Mouse (Mus musculus) macrophage (primary cell): ENCODE data around the gene Pccb. TPM values are rescaled to one million over a fixed set of nuclear protein-coding genes. Genes with fewer than 3 reads are reported as not detected.

Experiments used
- H3K27ac ChIP-seq: fragments of 350-480 bp; formaldehyde crosslinking; 2 replicates; pipeline ENCODE4 v1.9.0; 2021
- H3K36me3 ChIP-seq: fragments of 350-480 bp; formaldehyde crosslinking; 2 replicates; pipeline ENCODE4 v1.9.0; 2021; ENCODE audit errors: inconsistent target
- H3K4me3 ChIP-seq: fragments of 350-480 bp; formaldehyde crosslinking; 2 replicates; pipeline ENCODE4 v1.9.0; 2021; ENCODE audit errors: inconsistent target
- H3K79me2 ChIP-seq: fragments of 350-480 bp; formaldehyde crosslinking; 2 replicates; pipeline ENCODE4 v1.9.0; 2021; ENCODE audit errors: inconsistent target
- WGBS: methylation state at CpG from one replicate; pipeline ENCODE4 v1.1.7; 2026; ENCODE audit warnings: inconsistent platforms; ENCODE audit not compliant: missing documents; 5-methylcytosine and 5-hydroxymethylcytosine counted together
- polyA plus RNA-seq: library from polyadenylated mRNA; stranded (reverse); fragments of 250-400 nt; gene quantifications from 3 replicates; pipeline ENCODE4 v1.2.4, GENCODE M21; 2018; ENCODE audit warnings: inconsistent platforms

The Pccb gene
- polyA plus RNA-seq, 1 experiment from 2014 or later, result 48.9 TPM

- no peak overlapping the region for H3K27ac ChIP-seq
- H3K4me3 ChIP-seq, result no peak overlapping the region
- H3K79me2 ChIP-seq, result no peaks in the 10 kb centered on the region
- WGBS, result 95% methylated on average over 4 of the region's 5 CpGs
- H3K36me3 ChIP-seq, result no peaks in the 10 kb centered on the region; the same call in 1 of the 2 replicates
These were observed 47.7 kb downstream of the Pccb start for GRCm38 (mm10) chr9:100987006-100987405.

GRCm38 (mm10) chr9:100984381-100985310 is 50.1 kb downstream of the Pccb start:
- no peak overlapping the region for H3K4me3 ChIP-seq
- 93% methylated on average over 23 of the region's 25 CpGs for WGBS
- no peaks in the 10 kb centered on the region; the same call in 1 of the 2 replicates for H3K36me3 ChIP-seq

DNA sequence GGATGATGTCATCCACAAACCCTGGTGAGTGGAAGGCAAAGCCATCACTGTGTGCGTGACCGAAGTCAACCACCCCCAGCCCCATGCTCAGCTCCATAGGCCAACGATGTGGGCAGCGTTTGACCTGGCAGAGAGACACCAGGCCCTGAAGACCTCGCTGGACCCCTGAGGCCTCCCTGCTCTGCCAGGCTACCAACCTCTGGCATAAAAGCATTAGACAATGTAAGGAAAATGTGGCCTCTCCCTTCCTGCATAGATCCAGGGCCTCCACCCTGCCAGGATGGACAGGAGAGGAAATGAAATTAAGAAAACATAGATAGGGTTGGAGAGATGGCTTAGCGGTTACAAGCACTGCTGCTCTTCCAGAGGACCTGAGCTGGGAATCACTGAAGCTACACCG is 51.9 kb downstream of the Pccb start:
- no peaks in the 10 kb centered on the region for H3K79me2 ChIP-seq
- H3K27ac ChIP-seq, result no peak overlapping the region
- no peak overlapping the region for H3K4me3 ChIP-seq
- WGBS, result 94% methylated on average over 7 of the region's 7 CpGs
- no peaks in the 10 kb centered on the region; the same call in 1 of the 2 replicates for H3K36me3 ChIP-seq

More at GRCm38 (mm10) chr9:100984381-100985310, 50.1 kb downstream of the Pccb start:
- Histone ChIP-seq H3K79me2 (no peaks in the 10 kb centered on the region), H3K27ac (no peak overlapping the region)

GRCm38 (mm10) chr9:100979260-100979659 is 55.4 kb downstream of the Pccb start:
- Histone ChIP-seq H3K27ac (no peak overlapping the region), H3K36me3 (no peaks in the 10 kb centered on the region), H3K4me3 (no peak overlapping the region), H3K79me2 (no peaks in the 10 kb centered on the region)
- WGBS, result 99% methylated on average over 5 of the region's 5 CpGs

DNA sequence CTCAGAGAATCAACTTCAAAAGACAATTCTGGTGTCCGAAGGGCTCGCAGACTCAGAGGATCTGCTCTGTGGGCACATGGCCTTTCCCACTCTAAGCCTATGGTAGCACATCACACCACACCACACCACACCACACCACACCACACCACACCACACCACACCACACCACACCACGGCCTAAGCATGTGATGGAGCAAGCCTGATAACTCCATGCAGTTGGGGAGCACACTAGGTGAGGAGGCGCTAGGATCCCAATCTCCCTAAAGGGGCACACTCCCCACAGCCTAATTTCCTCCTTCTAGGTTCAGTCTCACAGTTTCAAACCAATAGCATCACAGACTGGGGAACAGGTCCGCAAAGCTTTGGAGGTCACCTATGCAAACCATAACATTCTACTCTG is 56.0 kb downstream of the Pccb start:
- Histone ChIP-seq H3K36me3 (no peaks in the 10 kb centered on the region), H3K27ac (no peak overlapping the region), H3K4me3 (no peak overlapping the region), H3K79me2 (no peaks in the 10 kb centered on the region)
- WGBS, result 93% methylated on average over 5 of the region's 5 CpGs

GRCm38 (mm10) chr9:100969461-100969860 is 65.2 kb downstream of the Pccb start:
- Histone ChIP-seq H3K79me2 (no peaks in the 10 kb centered on the region), H3K27ac (no peak overlapping the region), H3K36me3 (no peaks in the 10 kb centered on the region), H3K4me3 (no peak overlapping the region)
- 93% methylated on average over 2 of the region's 2 CpGs for WGBS

- Histone ChIP-seq H3K4me3 (no peak overlapping the region), H3K27ac (no peak overlapping the region), H3K79me2 (no peaks in the 10 kb centered on the region), H3K36me3 (no peaks in the 10 kb centered on the region)
- 89% methylated on average over 4 of the region's 4 CpGs for WGBS
These were observed 70.6 kb downstream of the Pccb start for GRCm38 (mm10) chr9:100964106-100964505.

DNA sequence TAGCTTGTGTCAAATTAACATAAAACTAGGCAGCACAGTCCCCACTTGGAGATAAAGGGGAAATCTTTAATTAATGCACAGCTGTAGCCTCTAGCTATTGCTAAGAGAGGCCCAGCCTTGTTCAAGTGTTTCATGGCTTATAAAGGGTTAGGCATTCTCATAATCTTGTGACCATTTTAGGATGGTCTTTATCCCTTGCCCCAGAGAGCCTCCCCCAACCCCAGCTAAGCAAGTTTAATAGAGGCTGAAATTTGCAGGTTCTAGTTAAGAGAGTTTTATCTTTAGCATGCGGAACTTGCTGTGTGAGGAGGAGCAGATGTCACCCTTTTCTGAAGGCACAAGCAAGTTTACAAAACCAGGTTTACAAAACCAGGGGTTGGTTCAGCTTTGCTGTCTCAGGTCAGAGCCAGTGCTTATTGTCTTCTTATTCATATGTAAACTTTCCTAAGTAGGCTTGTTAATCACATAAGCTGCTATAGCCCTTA is 71.2 kb downstream of the Pccb start:
- H3K79me2 ChIP-seq, result no peaks in the 10 kb centered on the region
- H3K36me3 ChIP-seq, result no peaks in the 10 kb centered on the region
- WGBS, result 92% methylated on average over 1 of the region's 1 CpGs
- no peak overlapping the region for H3K27ac ChIP-seq
- H3K4me3 ChIP-seq, result no peak overlapping the region

- 68% methylated on average over 5 of the region's 5 CpGs for WGBS
These were observed 71.7 kb downstream of the Pccb start for GRCm38 (mm10) chr9:100962903-100963427.

GRCm38 (mm10) chr9:100951481-100951880 is 83.2 kb downstream of the Pccb start:
- Histone ChIP-seq H3K36me3 (peaks cover 24% of the 10 kb centered on the region), H3K79me2 (no peaks in the 10 kb centered on the region), H3K27ac (no peak overlapping the region), H3K4me3 (no peak overlapping the region)
- 30% methylated on average over 4 of the region's 4 CpGs for WGBS

More at GRCm38 (mm10) chr9:100962903-100963427, 71.7 kb downstream of the Pccb start:
- H3K79me2 ChIP-seq, result no peaks in the 10 kb centered on the region
- H3K4me3 ChIP-seq, result no peak overlapping the region
- H3K27ac ChIP-seq, result no peak overlapping the region
- no peaks in the 10 kb centered on the region for H3K36me3 ChIP-seq

- Histone ChIP-seq H3K4me3 (no peak overlapping the region), H3K79me2 (no peaks in the 10 kb centered on the region), H3K36me3 (no peaks in the 10 kb centered on the region), H3K27ac (no peak overlapping the region)
- 98% methylated on average over 5 of the region's 5 CpGs for WGBS
These were observed 89.9 kb downstream of the Pccb start for GRCm38 (mm10) chr9:100944677-100945365.

GRCm38 (mm10) chr9:100942042-100942441 is 92.7 kb downstream of the Pccb start:
- Histone ChIP-seq H3K79me2 (no peaks in the 10 kb centered on the region), H3K36me3 (no peaks in the 10 kb centered on the region), H3K27ac (no peak overlapping the region), H3K4me3 (no peak overlapping the region)
- 96% methylated on average over 2 of the region's 2 CpGs for WGBS
